Mouse (Mus musculus): ENCODE measurements around the gene Faap24. TPM values are rescaled to one million over a fixed set of nuclear protein-coding genes. Genes with fewer than 3 reads are reported as not detected.

Gene Faap24
- 19.4 and 20.1 TPM in 2 replicates for polyA plus RNA-seq (2014; fragmentation: Nextera tagmentation; extraction: Ambion mirVana)

- ATAC-seq (replicated peaks; ENCODE audit: insufficient number of reproducible peaks, low FRiP score, low TSS enrichment, low read depth) (peak; percentile 94), DNase-seq (ENCODE audit: low spot score) (peak; percentile 97)
- Histone ChIP-seq H3K4me2 (ENCODE audit: low read depth, low read length) (peak within 1 kb of the TSS; percentile 73), H3K4me1 (ENCODE audit: control insufficient read depth, insufficient read depth, low read length) (no peaks in the 10 kb centered on the region), H3K36me3 (replicated peaks; ENCODE audit: control insufficient read depth, insufficient read depth, low read depth, low read length) (no peaks in the 10 kb centered on the region), H3K27me3 (ENCODE audit: control insufficient read depth, insufficient read depth, low read length) (no peaks in the 10 kb centered on the region), H3K4me3 (ENCODE audit: low read depth, low read length) (peak within 1 kb of the TSS; percentile 67), H3K9ac (replicated peaks; ENCODE audit: low read length) (peak within 1 kb of the TSS; percentile 62), H3K27ac (replicated peaks; ENCODE audit: low read depth, low read length) (no peak within 1 kb of the TSS), H3K9me3 (replicated peaks; ENCODE audit: control insufficient read depth, low read length) (no peaks in the 10 kb centered on the region)
- under 1% methylated on average over 28 of the region's 28 CpGs for WGBS
Measured at GRCm38 (mm10) chr7:35396542-35397168, at the start of gene Faap24, which contains the start of gene Cep89. TSS of gene Faap24 (minus strand) at chr7:35396836. TSS of gene Cep89 (plus strand) at chr7:35397035.

DNA sequence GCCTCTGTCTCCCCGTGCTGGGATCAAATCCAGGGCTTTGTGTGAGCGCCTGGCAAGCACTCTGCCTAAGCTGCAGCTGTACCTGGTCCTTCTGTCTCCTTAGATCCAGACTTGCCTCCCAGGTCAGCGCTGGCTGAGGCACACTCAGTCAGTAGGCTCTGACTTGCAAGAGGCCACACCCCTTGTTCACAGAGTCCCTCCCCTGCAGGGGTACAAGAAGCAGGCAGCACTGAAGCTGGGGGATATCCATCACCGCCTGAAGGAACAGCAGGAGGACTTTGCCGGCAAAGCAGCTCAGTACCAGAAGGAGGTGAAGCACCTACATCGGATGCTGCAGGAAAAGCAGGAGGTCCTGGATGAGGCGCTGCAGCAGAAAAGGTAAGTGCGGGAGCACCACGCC lies 38.6 kb upstream of the Faap24 start:
- ATAC-seq (replicated peaks; ENCODE audit: insufficient number of reproducible peaks, low FRiP score, low TSS enrichment, low read depth) (no peak), DNase-seq (ENCODE audit: low spot score) (no peak)
- H3K27ac ChIP-seq (replicated peaks; ENCODE audit: low read depth, low read length): no peak overlapping the region
- no peaks in the 10 kb centered on the region for H3K27me3 ChIP-seq (ENCODE audit: control insufficient read depth, insufficient read depth, low read length)
- H3K4me2 ChIP-seq (ENCODE audit: low read depth, low read length): no peak overlapping the region
- no peaks in the 10 kb centered on the region for H3K9me3 ChIP-seq (replicated peaks; ENCODE audit: control insufficient read depth, low read length)
- H3K9ac ChIP-seq (replicated peaks; ENCODE audit: low read length): no peak overlapping the region
- no peaks in the 10 kb centered on the region for H3K4me1 ChIP-seq (ENCODE audit: control insufficient read depth, insufficient read depth, low read length)
- no peak overlapping the region for H3K4me3 ChIP-seq (ENCODE audit: low read depth, low read length)
- WGBS: 79% methylated on average over 9 of the region's 9 CpGs
- peaks cover 5% of the 10 kb centered on the region for H3K36me3 ChIP-seq (replicated peaks; ENCODE audit: control insufficient read depth, insufficient read depth, low read depth, low read length)

DNA sequence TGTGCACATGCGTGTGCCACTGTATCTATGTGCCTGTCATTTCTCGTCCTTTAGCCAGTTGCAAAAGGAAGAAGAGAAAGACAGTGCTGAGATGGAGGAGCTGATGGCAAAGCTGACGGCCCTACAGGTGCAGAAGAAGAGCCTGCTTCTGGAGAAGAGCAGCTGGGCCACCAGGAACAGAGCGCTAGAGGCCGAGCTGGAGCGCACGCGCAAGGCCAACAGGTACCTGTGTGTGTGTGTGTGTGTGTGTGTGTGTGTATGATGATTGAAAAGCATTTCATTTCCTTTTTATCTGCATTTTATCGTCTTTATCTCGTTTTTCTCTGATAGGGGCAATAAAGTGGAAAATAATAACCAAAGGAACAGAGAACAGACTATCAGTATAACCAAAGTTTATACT lies 31.5 kb upstream of the Faap24 start:
- 89% methylated on average over 10 of the region's 10 CpGs for WGBS
- H3K4me1 ChIP-seq (ENCODE audit: control insufficient read depth, insufficient read depth, low read length): no peaks in the 10 kb centered on the region
- H3K9ac ChIP-seq (replicated peaks; ENCODE audit: low read length): no peak overlapping the region
- peaks cover 3% of the 10 kb centered on the region for H3K36me3 ChIP-seq (replicated peaks; ENCODE audit: control insufficient read depth, insufficient read depth, low read depth, low read length)
- H3K27me3 ChIP-seq (ENCODE audit: control insufficient read depth, insufficient read depth, low read length): no peaks in the 10 kb centered on the region
- ATAC-seq (replicated peaks; ENCODE audit: insufficient number of reproducible peaks, low FRiP score, low TSS enrichment, low read depth) (no peak), DNase-seq (ENCODE audit: low spot score) (no peak)
- H3K4me3 ChIP-seq (ENCODE audit: low read depth, low read length): no peak overlapping the region
- no peaks in the 10 kb centered on the region for H3K9me3 ChIP-seq (replicated peaks; ENCODE audit: control insufficient read depth, low read length)
- H3K27ac ChIP-seq (replicated peaks; ENCODE audit: low read depth, low read length): no peak overlapping the region
- H3K4me2 ChIP-seq (ENCODE audit: low read depth, low read length): no peak overlapping the region

DNA sequence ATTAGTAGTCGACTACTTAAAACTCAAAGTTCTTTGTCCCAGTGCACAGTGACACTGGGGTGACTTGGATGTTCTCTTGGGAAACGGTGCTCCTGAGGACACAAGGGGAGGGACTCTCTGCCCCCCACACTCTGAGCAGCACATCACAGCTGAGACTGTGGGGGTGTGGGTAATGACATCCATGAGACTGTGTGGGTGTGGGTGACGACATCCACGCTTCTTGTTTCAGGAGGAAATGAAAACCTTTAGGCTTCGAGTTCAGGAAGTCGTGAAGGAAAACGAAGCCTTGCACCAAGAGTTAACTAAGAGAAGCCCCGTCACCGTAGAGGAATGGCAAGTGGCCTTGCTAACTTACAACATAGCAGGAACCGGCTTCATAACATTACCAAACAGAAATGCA lies 26.4 kb upstream of the Faap24 start:
- Histone ChIP-seq H3K4me1 (ENCODE audit: control insufficient read depth, insufficient read depth, low read length) (no peaks in the 10 kb centered on the region), H3K9me3 (replicated peaks; ENCODE audit: control insufficient read depth, low read length) (no peaks in the 10 kb centered on the region), H3K27me3 (ENCODE audit: control insufficient read depth, insufficient read depth, low read length) (no peaks in the 10 kb centered on the region), H3K27ac (replicated peaks; ENCODE audit: low read depth, low read length) (no peak overlapping the region), H3K4me3 (ENCODE audit: low read depth, low read length) (no peak overlapping the region), H3K36me3 (replicated peaks; ENCODE audit: control insufficient read depth, insufficient read depth, low read depth, low read length) (peaks cover 2% of the 10 kb centered on the region), H3K4me2 (ENCODE audit: low read depth, low read length) (no peak overlapping the region), H3K9ac (replicated peaks; ENCODE audit: low read length) (no peak overlapping the region)
- DNase-seq (ENCODE audit: low spot score) (no peak), ATAC-seq (replicated peaks; ENCODE audit: insufficient number of reproducible peaks, low FRiP score, low TSS enrichment, low read depth) (no peak)
- WGBS: 89% methylated on average over 10 of the region's 10 CpGs

- H3K4me1 ChIP-seq (ENCODE audit: control insufficient read depth, insufficient read depth, low read length): no peaks in the 10 kb centered on the region
- no peak overlapping the region for H3K27ac ChIP-seq (replicated peaks; ENCODE audit: low read depth, low read length)
- peaks cover 2% of the 10 kb centered on the region for H3K36me3 ChIP-seq (replicated peaks; ENCODE audit: control insufficient read depth, insufficient read depth, low read depth, low read length)
- DNase-seq (ENCODE audit: low spot score) (no peak), ATAC-seq (replicated peaks; ENCODE audit: insufficient number of reproducible peaks, low FRiP score, low TSS enrichment, low read depth) (no peak)
- no peaks in the 10 kb centered on the region for H3K27me3 ChIP-seq (ENCODE audit: control insufficient read depth, insufficient read depth, low read length)
- no peak overlapping the region for H3K4me2 ChIP-seq (ENCODE audit: low read depth, low read length)
- no peak overlapping the region for H3K9ac ChIP-seq (replicated peaks; ENCODE audit: low read length)
- H3K9me3 ChIP-seq (replicated peaks; ENCODE audit: control insufficient read depth, low read length): no peaks in the 10 kb centered on the region
- 84% methylated on average over 5 of the region's 5 CpGs for WGBS
- no peak overlapping the region for H3K4me3 ChIP-seq (ENCODE audit: low read depth, low read length)
Measured at GRCm38 (mm10) chr7:35416654-35416948, 20.0 kb upstream of the Faap24 start.

DNA sequence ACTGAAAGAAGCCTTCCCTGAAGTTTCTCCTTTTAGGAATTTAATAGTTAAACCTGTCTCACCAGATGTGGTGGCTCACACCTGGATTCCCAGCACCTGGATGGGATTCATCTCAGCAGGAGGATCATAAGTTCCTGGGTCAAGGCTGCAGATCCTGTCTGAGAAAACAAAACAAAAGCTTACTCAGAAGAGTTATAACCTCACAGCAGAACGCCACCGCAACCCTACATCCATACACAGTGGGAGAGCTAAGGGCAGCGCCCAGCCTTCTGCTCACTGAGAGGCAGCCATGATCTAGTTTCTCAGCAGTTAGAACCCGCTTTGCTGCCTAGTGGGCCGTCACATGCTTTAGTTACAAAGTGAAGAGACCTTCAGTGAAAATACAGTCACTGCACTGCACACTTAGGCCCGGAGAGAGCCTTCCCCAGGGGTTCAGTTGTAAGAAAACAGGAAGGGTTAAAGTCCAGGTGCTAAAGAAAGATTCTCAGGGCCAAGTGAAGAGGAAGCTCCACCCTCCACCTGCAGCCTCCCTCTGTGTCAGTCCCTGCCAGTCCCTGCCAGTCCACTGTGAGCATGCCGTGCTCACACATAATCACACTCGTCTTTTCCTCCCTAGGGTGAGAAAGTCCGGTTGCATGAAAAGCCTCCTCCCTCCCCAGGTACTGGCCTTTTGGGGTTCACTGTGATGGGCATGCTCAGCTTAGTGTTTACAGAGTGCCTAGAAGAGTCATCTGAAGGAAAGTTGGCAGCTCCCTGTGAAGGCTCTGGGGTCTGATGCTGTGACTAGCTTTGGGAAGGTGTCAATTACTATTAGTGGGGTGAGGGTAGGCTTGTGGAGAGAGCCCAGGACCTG lies 19.4 kb upstream of the Faap24 start:
- H3K27ac ChIP-seq (replicated peaks; ENCODE audit: low read depth, low read length): no peak overlapping the region
- DNase-seq (ENCODE audit: low spot score) (no peak), ATAC-seq (replicated peaks; ENCODE audit: insufficient number of reproducible peaks, low FRiP score, low TSS enrichment, low read depth) (no peak)
- no peaks in the 10 kb centered on the region for H3K27me3 ChIP-seq (ENCODE audit: control insufficient read depth, insufficient read depth, low read length)
- no peaks in the 10 kb centered on the region for H3K4me1 ChIP-seq (ENCODE audit: control insufficient read depth, insufficient read depth, low read length)
- 84% methylated on average over 9 of the region's 9 CpGs for WGBS
- peaks cover 2% of the 10 kb centered on the region for H3K36me3 ChIP-seq (replicated peaks; ENCODE audit: control insufficient read depth, insufficient read depth, low read depth, low read length)
- no peaks in the 10 kb centered on the region for H3K9me3 ChIP-seq (replicated peaks; ENCODE audit: control insufficient read depth, low read length)
- no peak overlapping the region for H3K4me3 ChIP-seq (ENCODE audit: low read depth, low read length)
- no peak overlapping the region for H3K4me2 ChIP-seq (ENCODE audit: low read depth, low read length)
- no peak overlapping the region for H3K9ac ChIP-seq (replicated peaks; ENCODE audit: low read length)

- H3K4me1 ChIP-seq (ENCODE audit: control insufficient read depth, insufficient read depth, low read length): no peaks in the 10 kb centered on the region
- WGBS: 58% methylated on average over 5 of the region's 5 CpGs
- H3K9ac ChIP-seq (replicated peaks; ENCODE audit: low read length): no peak overlapping the region
- no peaks in the 10 kb centered on the region for H3K27me3 ChIP-seq (ENCODE audit: control insufficient read depth, insufficient read depth, low read length)
- H3K4me2 ChIP-seq (ENCODE audit: low read depth, low read length): no peak overlapping the region
- peaks cover 2% of the 10 kb centered on the region for H3K36me3 ChIP-seq (replicated peaks; ENCODE audit: control insufficient read depth, insufficient read depth, low read depth, low read length)
- DNase-seq (ENCODE audit: low spot score): no peak
- H3K9me3 ChIP-seq (replicated peaks; ENCODE audit: control insufficient read depth, low read length): no peaks in the 10 kb centered on the region
- no peak overlapping the region for H3K4me3 ChIP-seq (ENCODE audit: low read depth, low read length)
- no peak for ATAC-seq (replicated peaks; ENCODE audit: insufficient number of reproducible peaks, low FRiP score, low TSS enrichment, low read depth)
- no peak overlapping the region for H3K27ac ChIP-seq (replicated peaks; ENCODE audit: low read depth, low read length)
Measured at GRCm38 (mm10) chr7:35415226-35415625, 18.6 kb upstream of the Faap24 start.

DNA sequence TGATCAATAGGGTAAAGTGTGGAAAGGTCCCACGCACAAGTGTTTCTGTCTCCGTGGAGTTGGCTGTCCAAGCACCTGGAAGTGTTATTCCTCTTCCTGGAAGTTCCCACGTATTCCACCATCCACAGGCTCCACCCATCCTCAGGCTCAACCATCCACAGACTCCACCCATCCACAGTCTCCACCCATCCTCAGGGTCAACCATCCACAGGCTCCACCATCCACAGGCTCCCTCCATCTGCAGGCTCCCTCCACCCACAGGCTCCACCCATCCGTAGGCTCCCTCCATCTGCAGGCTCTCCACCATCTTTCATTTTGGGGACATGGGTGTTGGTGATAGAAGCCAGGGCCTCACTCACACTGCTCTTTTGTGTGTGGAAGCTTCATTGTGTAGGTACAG lies 4.5 kb upstream of the Faap24 start:
- H3K27me3 ChIP-seq (ENCODE audit: control insufficient read depth, insufficient read depth, low read length): no peaks in the 10 kb centered on the region
- no peaks in the 10 kb centered on the region for H3K9me3 ChIP-seq (replicated peaks; ENCODE audit: control insufficient read depth, low read length)
- WGBS: 88% methylated on average over 4 of the region's 4 CpGs
- ATAC-seq (replicated peaks; ENCODE audit: insufficient number of reproducible peaks, low FRiP score, low TSS enrichment, low read depth) (no peak), DNase-seq (ENCODE audit: low spot score) (no peak)
- no peak overlapping the region for H3K4me2 ChIP-seq (ENCODE audit: low read depth, low read length)
- no peak overlapping the region for H3K27ac ChIP-seq (replicated peaks; ENCODE audit: low read depth, low read length)
- no peak overlapping the region for H3K4me3 ChIP-seq (ENCODE audit: low read depth, low read length)
- H3K9ac ChIP-seq (replicated peaks; ENCODE audit: low read length): no peak overlapping the region
- H3K4me1 ChIP-seq (ENCODE audit: control insufficient read depth, insufficient read depth, low read length): no peaks in the 10 kb centered on the region
- H3K36me3 ChIP-seq (replicated peaks; ENCODE audit: control insufficient read depth, insufficient read depth, low read depth, low read length): peaks cover 10% of the 10 kb centered on the region; the same call in 1 of the 2 replicates
